Mouse (Mus musculus) left cerebral cortex, adult 6 months (tissue): ENCODE results near the gene Olfr1371. TPM values are rescaled to one million over a fixed set of nuclear protein-coding genes. Genes with fewer than 3 reads are reported as not detected.

Experiments
- long read RNA-seq, 2 experiments: library from polyadenylated mRNA; unstranded; transcript quantifications; one replicate each; pipeline ENCODE4 v2.0.0; 2019 to 2020
- polyA plus RNA-seq: library from polyadenylated mRNA; unstranded; fragments of <200 nt; fragmentation: Nextera tagmentation; gene quantifications from 2 replicates; pipeline ENCODE4 v1.2.3, GENCODE M21; 2021

Gene Olfr1371
- polyA plus RNA-seq, result not detected in 2 replicates
- long read RNA-seq, experiment 1, result 0 reads
- long read RNA-seq, experiment 2, result 0 reads

GRCm38 (mm10) chr11:52213887-52214286, at the start of gene Olfr1371:
Olfr1371 (minus strand) TSS chr11:52213987.

GRCm38 (mm10) chr11:52231606-52232541, 18.1 kb upstream of the Olfr1371 start, which contains the start of gene Skp1a:
Skp1a (plus strand) TSS chr11:52231995.

Other genes with a start within 250 kb of the Olfr1371 start
- 28.9 and 48.8 TPM in 2 replicates for gene Cdkn2aipnl, start 246.3 kb downstream of the Olfr1371 start, polyA plus RNA-seq
- gene Ube2b, start 213.2 kb downstream of the Olfr1371 start, polyA plus RNA-seq, result 135 and 153 TPM in 2 replicates
- gene Cdkl3, start 209.8 kb downstream of the Olfr1371 start, polyA plus RNA-seq, result 8.5 and 10.3 TPM in 2 replicates
- gene Ppp2ca, start 115.3 kb downstream of the Olfr1371 start, polyA plus RNA-seq, result 18.8 and 54.2 TPM in 2 replicates
- gene Olfr1373, start 68.5 kb downstream of the Olfr1371 start, polyA plus RNA-seq, result not detected in 2 replicates
- gene Skp1a, start 18.0 kb upstream of the Olfr1371 start, polyA plus RNA-seq, result 867 and 870 TPM in 2 replicates
- gene Tcf7, start 69.0 kb upstream of the Olfr1371 start, polyA plus RNA-seq, result 0.87 and 3.0 TPM in 2 replicates
- 492 and 591 TPM in 2 replicates for gene Vdac1, start 146.9 kb upstream of the Olfr1371 start, polyA plus RNA-seq
- 68.6 and 76.5 TPM in 2 replicates for gene 9530068E07Rik, start 182.4 kb upstream of the Olfr1371 start, polyA plus RNA-seq